Mouse (Mus musculus) lung, postnatal 25 days (tissue): ENCODE results near the gene Exoc6.

Experiments
- DNase-seq: peaks from one replicate; pipeline ENCODE4 v3.0.0; 2022; ENCODE audit warnings: low spot score

Gene Exoc6

DNA sequence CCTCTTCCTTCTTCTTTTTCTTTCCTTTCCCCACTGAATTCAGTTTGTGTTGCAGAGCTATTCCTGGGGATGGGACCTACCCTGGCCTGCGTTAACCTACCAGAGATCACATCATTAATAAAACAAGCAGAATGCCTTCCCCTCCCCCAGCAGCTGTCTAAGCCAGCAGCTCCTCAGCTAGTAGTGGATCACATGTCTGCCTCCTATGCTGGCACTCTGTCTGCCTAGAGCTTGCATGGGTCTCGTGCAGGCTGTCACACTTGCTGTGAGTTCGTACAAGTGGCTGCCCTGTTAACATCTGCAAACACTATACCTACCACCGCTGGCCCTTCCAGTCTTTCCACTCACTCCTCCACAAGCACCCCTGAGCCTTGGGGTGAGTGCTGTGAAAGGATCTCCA lies 29.4 kb downstream of the Exoc6 start:
- no peak for DNase-seq

DNA sequence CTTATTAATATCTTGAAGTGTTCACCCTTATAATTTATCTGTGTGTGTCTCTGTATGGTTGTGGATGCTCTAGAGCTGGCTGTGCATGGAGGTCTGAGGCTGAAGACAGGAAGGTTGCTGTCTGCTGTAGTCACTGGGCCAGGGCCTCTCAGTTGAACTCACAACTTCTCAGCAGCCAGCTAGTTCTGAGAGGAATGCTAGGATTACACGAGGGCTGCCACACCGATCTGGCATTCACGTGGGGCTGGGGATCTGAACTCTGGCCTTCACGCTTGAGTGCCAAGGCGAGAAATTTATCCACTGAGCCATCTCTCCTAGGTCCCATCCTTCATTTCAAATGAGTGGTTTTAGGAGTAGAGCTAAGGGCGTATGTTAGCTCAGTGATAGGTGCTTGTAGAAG lies 30.2 kb downstream of the Exoc6 start:
- DNase-seq = no peak

DNA sequence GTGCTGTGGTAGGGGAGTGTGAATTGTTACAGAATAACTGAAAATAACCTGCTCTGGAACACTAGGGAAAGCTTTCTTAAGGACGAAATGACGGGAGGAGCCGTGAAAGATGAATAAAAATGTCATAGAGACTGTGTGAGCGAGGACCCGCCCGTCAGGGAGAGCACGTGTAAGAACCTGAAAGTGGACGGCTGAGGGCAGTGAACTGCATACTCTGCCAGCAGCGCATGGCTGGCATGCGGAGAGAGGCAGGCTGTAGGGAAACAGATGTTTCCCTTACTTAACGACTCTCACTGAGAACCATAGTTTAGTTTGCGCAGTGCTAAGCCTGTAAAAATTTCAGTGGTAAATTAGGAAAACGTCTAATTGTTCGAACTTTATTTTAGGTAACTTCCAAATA lies 35.0 kb downstream of the Exoc6 start:
- no peak for DNase-seq

DNA sequence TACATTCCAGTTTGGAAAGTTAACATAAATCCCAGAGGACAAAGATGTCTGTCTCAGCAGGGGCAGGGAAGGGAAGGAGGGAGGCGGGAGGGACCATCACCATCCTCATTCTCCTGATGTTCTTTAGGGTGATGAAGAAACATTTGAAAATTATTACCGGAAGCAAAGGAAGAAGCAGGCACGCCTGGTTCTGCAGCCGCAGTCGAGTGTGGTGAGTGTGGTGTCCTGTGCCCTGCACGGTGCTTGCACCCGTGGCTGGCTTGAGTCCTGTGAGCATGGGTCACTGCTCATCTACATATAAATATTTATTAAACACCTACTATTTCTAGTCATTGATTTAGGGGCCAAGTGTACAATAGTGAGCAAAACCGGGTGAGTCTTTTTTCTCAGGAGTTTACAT lies 35.5 kb downstream of the Exoc6 start:
- DNase-seq = no peak

DNA sequence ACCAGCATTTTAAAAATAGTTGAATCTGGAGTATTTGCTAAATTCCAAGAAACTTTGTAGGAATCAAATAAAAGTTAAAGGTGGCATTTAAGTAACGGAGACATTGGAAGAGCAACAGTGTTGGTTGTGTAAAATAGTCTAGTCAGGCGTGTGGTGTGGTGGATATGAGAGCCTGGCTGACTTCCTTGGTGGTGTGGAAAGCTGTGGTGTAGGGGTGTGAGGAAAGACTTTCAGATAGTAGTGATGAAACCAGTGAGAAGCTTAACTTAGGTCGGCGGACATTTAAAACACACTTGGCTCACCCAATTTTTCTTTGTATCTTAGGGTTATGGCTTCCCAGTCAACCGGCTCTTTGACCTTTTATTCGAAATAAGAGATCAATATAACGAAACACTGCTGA lies 40.3 kb downstream of the Exoc6 start:
- no peak for DNase-seq

DNA sequence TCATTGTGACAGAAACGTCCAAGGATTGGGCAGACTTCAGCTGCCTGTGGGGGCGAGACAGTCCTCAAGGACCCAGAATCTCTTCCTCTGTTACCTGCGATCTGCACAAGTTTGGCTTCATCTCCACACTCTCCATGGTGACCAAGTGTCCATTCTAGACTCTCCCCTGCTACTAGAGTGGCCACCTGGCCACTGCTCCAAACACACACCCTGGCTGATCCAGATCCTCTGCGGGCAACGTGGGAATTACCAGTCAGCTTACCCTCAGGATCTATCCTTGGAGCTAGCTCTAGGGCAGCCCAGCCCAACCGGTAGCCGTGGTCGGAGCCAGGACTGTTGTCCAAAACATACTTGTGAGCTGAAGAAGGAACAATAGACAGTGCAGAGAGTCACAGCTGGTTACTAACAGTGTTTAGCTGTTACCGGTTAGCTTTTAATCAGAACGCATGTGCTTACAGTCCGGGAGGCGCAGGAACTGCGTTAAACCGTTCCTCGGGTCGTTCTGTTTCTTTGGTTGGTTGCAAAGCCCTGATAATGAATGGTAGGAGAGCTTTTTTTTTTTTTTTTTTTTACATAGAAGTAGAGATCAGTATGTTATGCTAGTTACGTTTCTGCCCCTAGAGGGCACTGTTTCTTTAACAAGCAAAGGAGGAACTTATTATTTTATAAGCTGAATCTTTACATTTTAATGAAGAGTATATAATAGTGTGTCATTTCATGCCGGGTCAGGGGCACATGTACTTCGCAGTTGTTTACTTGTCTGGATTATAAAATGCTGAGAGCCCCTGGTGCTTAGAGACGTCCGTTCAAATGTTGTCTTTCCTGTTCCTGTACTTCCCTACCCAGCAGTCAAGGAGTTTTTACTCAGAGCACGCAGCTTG lies 52.0 kb downstream of the Exoc6 start:
- DNase-seq = peak; percentile 35

DNA sequence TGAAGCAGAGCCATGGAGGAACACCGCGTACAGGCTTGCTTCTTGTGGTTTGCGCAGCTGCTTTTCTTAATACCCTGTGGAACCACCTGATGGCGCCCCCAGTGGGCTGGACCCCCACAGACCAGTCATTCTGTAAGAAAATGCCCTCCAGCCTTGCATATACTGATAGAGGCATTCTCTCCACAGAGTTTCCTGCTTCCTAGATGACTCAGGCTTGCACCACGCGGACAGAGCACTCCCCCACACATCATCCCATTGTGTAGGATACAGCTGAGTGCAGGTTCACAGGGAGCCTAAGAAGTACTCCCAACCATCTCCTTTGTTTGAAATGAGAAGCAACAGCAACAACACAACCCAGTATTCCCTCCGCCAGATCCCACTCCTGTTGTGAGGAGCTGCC lies 59.8 kb downstream of the Exoc6 start:
- DNase-seq = no peak

DNA sequence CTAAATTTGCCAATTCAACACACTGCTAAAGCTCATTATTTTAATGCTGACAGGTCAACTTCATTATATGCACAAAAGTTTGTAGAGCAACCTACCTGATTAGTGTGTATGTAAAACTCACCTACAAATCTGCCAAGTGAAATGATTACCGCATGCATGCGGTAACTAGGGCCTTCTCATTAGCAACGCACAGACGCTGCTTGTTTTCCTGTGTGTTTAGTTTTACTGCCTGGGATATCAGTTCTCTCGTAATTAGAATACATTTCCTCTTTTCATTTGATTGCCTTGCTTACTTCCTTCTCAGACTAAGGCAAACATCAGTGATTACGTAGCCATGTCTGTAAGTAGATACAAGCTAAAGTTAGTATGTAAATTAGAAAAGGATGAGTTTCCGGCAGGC lies 62.7 kb downstream of the Exoc6 start:
- no peak for DNase-seq

DNA sequence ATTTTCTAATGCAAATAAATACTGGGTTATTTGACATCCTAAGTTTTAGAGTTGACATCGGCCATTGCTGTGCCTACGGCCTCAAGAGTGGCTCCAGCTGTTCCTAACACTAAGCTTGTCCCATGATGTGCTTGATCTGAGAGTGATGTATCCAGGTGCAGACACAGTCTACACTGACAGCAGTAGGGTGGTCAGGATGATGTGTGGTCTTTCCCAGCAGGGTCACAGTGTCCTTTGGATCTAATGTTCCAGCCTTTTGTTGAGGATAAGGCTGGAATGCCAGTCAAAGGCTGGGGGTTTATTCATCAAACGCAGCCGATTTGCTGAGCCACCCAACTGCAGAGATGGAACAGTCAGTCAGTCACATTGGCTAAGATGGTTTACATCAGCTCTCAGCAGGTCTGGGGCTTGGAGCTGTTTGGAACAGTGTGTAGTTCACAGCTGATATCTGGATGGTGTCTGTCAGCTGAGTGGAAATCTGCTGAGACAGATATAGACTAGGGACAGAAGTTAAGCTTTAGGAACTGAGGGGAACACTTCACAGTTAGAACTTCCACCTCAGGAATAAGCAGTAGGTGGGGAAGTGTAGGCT lies 64.9 kb downstream of the Exoc6 start:
- DNase-seq = no peak

DNA sequence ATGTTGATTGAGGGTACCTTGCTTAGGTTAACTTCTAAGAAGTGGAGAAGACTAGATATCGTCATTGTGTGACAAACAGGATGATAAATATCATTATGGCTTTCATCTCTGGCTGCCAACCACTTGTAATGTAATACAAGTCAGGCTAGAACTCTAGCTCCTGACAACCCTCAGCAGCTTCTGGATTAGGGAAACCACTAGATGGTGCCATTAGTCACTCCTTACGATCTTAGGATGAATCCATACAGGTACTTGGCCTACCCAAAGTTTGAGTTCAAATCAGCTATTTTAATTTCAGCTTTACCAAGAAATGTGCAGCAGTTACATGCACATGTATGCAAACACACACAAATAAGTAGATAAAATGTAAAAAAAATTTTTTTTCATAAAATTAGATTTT lies 97.8 kb downstream of the Exoc6 start:
- DNase-seq = no peak

DNA sequence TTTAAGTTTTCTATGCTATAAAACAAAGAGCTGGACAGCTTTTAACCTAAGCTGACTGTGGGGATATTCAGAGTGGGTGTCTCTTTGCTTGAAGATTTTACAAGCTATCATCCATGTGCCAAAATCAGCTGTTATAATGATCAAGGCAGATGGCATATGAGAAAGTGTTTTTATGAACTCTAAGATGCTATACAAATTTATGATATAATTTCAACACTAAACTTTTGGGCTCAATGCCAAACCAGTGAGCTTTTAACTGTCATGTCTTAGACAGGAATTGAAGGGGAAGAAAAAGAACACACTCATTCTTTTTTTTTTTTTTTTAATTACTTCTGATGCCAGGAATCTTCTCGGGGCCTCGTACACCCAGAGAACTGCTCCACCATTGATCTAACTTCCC lies 100.3 kb downstream of the Exoc6 start:
- DNase-seq = no peak

DNA sequence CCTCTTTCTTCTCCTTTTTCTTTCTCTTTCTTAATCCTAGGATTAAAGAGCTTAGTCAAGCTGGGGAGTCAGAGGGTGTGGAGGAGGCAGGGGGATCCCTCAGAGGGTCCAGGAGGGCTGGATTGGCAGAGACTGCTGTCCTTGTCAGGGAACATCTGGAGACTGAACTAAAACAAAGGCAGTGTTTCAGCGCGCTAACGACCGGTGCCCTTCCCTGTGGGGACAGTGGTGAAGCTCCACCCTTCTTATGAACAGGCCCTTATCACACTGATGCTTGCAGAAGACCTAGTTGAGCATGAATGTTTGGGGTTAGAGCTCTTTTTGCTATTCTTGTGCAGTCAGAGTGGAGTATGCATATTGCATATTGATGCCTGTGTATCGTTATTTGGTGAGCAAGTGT lies 103.8 kb downstream of the Exoc6 start:
- DNase-seq = no peak

DNA sequence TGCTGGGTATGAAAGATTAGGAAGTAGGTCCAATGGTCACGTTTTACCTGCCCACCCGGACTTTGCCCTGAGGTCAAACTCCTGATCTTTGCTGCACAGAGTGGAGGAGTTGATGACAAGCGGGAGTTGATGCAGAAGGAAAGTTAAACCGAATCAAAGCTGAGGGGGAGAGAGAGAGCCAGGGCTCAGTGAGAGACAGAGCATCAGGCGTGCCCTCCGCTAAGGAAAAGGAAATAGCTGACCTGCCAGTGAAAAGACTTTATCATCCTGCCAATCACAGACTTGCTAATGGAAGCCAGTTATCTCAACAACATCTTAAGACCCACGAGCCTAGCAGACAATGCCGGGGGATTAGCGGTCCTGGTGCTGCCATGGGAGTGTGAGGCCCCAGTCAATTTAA lies 106.2 kb downstream of the Exoc6 start:
- no peak for DNase-seq

DNA sequence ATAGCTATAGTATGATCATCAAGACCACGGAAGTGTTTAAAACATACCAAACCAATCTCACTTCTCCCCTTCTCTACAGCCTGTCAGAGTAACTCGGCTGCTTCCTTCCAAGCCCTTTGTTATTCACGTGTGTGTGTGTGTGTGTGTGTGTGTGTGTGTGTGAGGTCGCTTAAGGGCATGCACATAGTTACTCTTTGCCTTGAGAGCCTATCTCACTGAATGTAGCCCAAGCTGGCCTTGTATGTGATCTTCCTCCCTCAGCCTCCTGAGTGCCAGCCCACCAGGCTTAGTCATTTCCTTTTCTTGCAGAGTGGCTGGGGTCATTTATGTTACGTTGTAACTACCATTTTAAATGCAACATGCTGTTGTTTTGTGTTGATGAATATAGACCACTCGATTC lies 115.0 kb downstream of the Exoc6 start:
- DNase-seq = no peak

DNA sequence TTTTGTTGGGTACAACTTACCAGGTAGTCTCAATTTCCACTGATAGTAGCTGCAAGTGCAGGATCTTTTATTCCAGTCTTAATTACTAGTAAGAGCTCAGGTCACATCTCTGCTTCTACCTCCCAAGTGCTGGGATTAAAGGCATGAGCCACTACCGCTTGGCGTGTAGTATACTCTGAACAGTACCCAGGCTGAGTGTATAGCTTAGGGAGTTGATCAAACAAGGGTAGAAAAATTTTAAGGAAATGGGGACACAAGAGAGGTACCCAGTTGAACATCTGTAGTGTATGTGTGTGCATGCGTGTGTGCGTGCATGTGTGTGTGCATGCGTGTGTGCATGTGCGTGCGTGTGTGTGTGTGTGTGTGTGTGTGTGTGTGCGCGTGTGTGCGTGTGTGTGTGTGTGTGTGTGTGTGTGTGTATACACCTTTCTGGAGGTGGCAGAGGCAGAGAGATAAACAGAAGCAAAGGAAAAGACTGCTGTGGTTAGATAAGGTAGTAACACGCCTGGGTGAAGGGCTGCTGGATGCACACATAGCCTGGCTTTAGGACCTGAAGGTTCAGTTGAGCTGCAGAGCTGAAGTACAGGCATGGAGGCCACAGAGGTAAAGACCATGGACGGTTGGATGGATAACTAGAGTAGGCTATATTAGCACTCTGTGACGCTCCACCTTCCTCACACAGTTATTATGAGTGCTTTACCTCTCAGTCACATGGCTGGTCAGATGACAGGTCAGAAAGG lies 117.8 kb downstream of the Exoc6 start:
- DNase-seq = no peak

DNA sequence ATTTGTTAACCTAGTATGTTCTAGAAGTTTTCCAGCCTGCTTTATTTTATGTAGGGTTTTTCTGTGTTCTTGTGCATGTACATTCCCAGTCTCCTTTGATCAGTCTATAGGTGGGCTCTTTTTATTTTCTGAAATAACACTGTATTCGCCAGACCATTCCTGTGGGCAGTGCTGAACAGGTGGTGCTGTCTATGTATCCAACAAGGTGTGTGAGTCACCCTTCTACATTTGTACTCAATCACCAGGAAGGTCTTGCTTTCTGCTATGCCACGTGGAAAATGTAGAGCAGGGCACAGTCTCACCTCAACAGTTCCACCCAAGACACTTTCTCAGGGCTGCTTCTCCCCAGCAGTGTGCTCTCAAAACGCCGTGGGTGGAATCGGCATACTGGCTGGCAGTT lies 118.4 kb downstream of the Exoc6 start:
- DNase-seq = no peak

DNA sequence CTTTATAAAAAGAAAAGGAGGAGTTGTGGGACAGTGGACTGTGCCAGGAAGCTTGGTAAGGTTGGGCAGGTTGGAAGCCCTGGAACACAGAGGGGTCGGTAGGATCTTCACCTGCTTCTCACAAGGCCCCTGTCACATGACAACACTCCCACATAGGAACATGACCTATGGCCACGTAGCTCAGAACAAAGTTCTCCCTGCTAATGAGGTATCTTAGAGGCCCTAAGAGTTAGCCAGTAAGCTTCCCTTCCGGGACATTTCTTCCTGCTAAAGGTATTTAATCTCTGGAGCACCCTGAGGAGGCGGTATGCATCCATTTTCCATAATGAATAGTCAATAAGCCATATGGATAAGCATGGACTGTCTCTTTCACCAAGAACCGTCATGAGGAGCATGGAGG lies 119.3 kb downstream of the Exoc6 start:
- no peak for DNase-seq

DNA sequence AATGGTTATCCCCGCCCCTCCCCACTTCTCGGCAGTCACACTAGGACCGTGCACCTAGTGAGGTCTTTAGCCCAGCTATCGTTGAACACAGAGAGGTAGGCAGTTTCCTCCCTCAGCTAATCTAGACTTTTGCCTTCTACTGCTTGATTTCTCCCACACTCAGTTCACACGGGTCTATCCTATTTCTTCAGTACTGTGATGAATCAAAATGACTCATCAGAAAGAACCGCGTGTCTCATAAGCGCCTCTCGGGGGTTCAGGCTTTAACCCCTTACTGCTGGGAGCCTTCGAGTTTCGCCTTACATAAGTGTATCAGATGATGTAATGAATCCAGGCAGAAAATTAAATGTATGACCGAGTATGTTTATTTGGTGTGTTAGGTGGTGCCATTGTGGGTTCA lies 123.2 kb downstream of the Exoc6 start:
- no peak for DNase-seq

DNA sequence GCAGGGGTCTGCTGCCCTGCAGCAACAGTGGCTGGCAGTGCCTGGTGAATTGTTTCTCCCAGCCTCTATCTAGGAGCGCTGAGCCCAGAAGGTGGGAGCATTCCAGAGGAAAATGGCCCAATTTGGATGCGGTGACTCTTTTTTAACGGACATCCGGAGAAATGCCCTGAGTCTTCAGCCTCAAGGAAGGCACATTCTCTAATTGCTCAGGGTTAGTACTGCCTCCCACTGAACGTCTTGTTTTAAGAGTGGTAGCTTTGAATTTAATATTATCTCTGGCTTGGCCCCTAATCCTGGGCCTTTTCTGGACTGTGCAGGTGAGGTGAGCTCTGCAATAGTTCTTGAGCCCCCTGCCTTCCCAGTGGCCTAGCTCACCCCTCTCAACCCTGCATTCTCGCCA lies 135.1 kb downstream of the Exoc6 start, which contains the start of gene Cyp26c1:
TSS of gene Cyp26c1 (plus strand) at position 301 of the 400 bp plus-strand sequence.
- DNase-seq = no peak

DNA sequence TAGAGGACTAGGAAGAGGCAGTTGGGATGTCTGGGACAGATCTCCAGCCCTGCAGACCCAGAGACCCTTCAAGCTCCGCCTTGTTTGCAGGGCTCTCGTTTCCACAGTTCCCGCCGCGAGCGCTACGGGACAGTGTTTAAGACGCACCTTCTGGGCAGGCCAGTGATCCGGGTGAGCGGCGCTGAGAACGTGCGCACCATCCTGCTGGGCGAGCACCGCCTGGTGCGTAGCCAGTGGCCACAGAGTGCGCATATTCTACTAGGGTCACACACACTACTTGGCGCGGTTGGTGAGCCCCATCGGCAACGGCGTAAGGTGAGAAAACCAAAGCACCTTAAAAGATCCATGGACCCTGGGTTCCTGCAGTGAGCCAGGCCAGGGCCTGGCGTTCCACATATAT lies 136.1 kb downstream of the Exoc6 start:
- no peak for DNase-seq

DNA sequence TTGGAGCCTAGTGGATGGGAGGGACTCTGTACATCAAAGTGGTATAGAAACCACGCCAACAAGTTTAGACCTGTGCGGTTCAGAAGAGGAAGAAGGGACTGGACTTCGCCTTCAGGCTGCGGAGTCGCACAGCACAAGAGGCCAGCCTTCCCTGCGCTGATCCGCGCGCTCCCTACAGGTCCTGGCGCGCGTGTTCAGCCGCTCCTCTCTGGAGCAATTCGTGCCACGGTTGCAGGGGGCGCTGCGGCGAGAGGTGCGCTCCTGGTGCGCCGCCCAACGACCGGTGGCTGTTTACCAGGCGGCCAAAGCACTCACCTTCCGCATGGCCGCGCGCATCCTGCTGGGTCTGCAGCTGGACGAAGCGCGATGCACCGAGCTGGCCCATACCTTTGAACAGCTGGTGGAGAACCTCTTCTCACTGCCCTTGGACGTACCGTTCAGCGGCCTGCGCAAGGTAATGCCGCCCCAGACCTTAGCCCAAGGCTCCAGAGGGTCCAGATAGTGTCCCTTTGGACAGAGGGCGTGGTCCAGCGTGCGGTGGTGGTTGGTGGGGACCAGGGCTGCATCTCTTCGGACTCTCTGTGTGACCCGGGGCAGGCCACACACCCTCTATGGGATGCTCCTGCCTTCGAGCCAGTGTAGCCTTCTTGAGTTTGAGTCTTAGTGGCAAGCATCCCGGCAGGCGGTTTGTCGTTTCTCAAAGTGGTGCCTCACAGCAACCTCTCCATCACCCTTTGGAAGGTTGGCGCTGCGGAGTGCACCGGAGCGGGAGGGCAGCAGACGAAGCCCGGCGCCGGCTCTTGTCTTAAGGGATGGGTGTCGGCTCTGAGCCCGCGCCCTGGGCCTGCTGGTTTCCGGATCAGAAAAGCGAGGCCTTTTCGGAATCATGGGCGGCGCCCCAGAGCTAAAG lies 137.0 kb downstream of the Exoc6 start:
- DNase-seq = no peak

DNA sequence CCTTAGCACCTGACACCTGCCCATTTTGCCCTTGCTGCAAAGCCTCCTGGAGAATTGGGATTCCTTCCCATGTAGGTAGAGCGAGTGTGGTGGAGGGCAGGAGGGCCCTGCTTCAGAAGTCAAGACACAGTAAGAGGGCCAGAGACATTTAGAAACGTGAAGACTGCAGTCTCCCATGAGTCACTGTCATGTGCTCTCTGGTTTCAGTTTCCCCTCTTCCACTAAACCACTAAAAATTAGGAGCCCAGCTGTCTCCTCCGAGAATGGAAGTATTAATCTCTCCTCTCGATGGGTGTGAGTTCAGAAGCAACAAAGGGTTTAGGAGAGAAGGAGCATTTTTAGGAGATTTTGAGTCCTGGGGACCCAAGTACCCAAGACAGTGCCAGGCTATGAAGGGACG lies 139.3 kb downstream of the Exoc6 start:
- DNase-seq = no peak
